Comparison of ENCODE assay signal across 7 mouse cellular contexts in the genomic region with DNA sequence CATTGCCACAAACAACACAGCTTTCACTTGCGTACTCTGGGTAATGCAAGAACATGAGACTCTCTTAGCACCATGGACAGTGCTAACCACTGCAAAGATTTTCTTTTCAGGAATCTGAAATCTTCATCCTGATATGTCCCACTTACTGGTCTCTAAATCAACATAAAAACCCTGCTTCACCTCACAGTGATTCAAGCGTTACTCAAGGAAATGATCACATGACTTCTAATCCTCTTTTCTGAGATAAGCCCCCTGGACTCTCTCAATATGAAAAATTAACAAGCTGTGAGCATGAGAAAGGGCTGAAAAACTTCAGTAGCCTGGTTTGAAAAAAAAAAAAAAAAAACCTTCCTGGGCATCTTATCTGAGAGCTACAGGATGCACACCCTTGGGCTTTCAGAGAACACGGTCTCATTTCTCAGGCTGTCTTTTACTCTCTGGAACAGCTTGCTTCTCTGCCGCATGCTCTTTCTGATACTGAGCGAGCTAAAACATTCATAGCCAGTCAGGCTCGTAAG.
DNase-seq lines count a peak whose midpoint lies in the region; ATAC-seq and TF ChIP-seq lines count a peak whose summit lies in the region.

No protein-coding gene starts in this region.

- 51% methylated on average over 6 of the region's 6 CpGs for WGBS in stomach, embryonic 14.5 days
- 62% methylated on average over 6 of the region's 6 CpGs for WGBS in stomach, postnatal 0 days
- 52% methylated on average over 6 of the region's 6 CpGs for WGBS in liver, postnatal 0 days (ENCODE audit: insufficient replicate concordance)
- WGBS in thymus, adult 2 months: 94% methylated on average over 6 of the region's 6 CpGs

- H3K27ac ChIP-seq in stomach, embryonic 14.5 days (ENCODE audit: low read length): no peak overlapping the region
- no peak overlapping the region for H3K27ac ChIP-seq in stomach, postnatal 0 days (replicated peaks)
- peak overlapping the region; percentile 99 for H3K27ac ChIP-seq in liver, postnatal 0 days (ENCODE audit: low read depth)
- H3K27ac ChIP-seq in thymus, adult 2 months (ENCODE audit: control insufficient read depth, insufficient read depth, low read length): no peak overlapping the region

- H3K4me1 ChIP-seq in stomach, embryonic 14.5 days (ENCODE audit: control insufficient read depth, insufficient read depth, low read length): no peaks in the 10 kb centered on the region
- H3K4me1 ChIP-seq in stomach, postnatal 0 days (replicated peaks; ENCODE audit: control insufficient read depth, insufficient read depth): no peaks in the 10 kb centered on the region
- peaks cover 42% of the 10 kb centered on the region for H3K4me1 ChIP-seq in liver, postnatal 0 days (ENCODE audit: insufficient read depth)
- H3K4me1 ChIP-seq in thymus, adult 2 months (replicated peaks; ENCODE audit: control insufficient read depth, insufficient read depth, low read length): no peaks in the 10 kb centered on the region

- no peak overlapping the region for H3K4me3 ChIP-seq in stomach, embryonic 14.5 days (ENCODE audit: low read depth, low read length)
- H3K4me3 ChIP-seq in stomach, postnatal 0 days (ENCODE audit: low read depth, low read length): no peak overlapping the region
- no peak overlapping the region for H3K4me3 ChIP-seq in liver, postnatal 0 days (ENCODE audit: low read depth, low read length)
- no peak overlapping the region for H3K4me3 ChIP-seq in thymus, adult 2 months (ENCODE audit: control insufficient read depth, insufficient read depth, low read length)

- TF ChIP-seq POLR2A in thymus, adult 2 months (IDR thresholded peaks at IDR 0.05; ENCODE audit: control insufficient read depth, extremely low read depth, insufficient read depth, low read length, poor library complexity): no peak

- H3K9me3 ChIP-seq in stomach, embryonic 14.5 days (ENCODE audit: control insufficient read depth, low read depth, low read length): no peaks in the 10 kb centered on the region
- H3K9me3 ChIP-seq in stomach, postnatal 0 days (ENCODE audit: control insufficient read depth, low read length): no peaks in the 10 kb centered on the region
- no peaks in the 10 kb centered on the region for H3K9me3 ChIP-seq in liver, postnatal 0 days (ENCODE audit: low read length)

- DNase-seq in stomach, postnatal 0 days (ENCODE audit: low spot score): no peak
- peak; percentile 61 for DNase-seq in embryo, embryonic 11 days
- peak; percentile 51 for DNase-seq in liver, postnatal 0 days
- DNase-seq in thymus, adult 2 months: no peak
- no peak for DNase-seq in layer of hippocampus, postnatal 25 days (ENCODE audit: extremely low spot score in 1 of 2, low spot score in 1 of 2)
- DNase-seq in gastrocnemius, postnatal 10 days: no peak

- TF ChIP-seq CTCF in stomach, postnatal 0 days (IDR thresholded peaks at IDR 0.05; ENCODE audit: low read depth): no peak
- no peak for TF ChIP-seq CTCF in liver, postnatal 0 days (IDR thresholded peaks at IDR 0.05; ENCODE audit: low read depth)
- no peak for TF ChIP-seq CTCF in thymus, adult 2 months (IDR thresholded peaks at IDR 0.05; ENCODE audit: borderline replicate concordance, control insufficient read depth, extremely low read depth, insufficient read depth, low read length, poor library complexity)

- no peak overlapping the region for H3K4me2 ChIP-seq in stomach, embryonic 14.5 days (replicated peaks; ENCODE audit: low read depth, low read length)
- H3K4me2 ChIP-seq in stomach, postnatal 0 days (replicated peaks; ENCODE audit: low read depth): no peak overlapping the region
- H3K4me2 ChIP-seq in liver, postnatal 0 days (ENCODE audit: low read depth, low read length): no peak overlapping the region

- H3K9ac ChIP-seq in stomach, embryonic 14.5 days (replicated peaks; ENCODE audit: low read depth, low read length): no peak overlapping the region
- H3K9ac ChIP-seq in stomach, postnatal 0 days (ENCODE audit: low read length): no peak overlapping the region
- no peak overlapping the region for H3K9ac ChIP-seq in liver, postnatal 0 days (replicated peaks)

- no peaks in the 10 kb centered on the region for H3K36me3 ChIP-seq in stomach, embryonic 14.5 days (ENCODE audit: control insufficient read depth, insufficient read depth, low read length)
- H3K36me3 ChIP-seq in stomach, postnatal 0 days (ENCODE audit: control insufficient read depth, insufficient read depth, low read length): no peaks in the 10 kb centered on the region
- H3K36me3 ChIP-seq in liver, postnatal 0 days (replicated peaks; ENCODE audit: insufficient read depth, low read length): 0 out of 2 replicates have a peak, but pooled peaks cover 2% of the 10 kb centered on the region
- no peaks in the 10 kb centered on the region; the same call in 1 of the 2 replicates for H3K36me3 ChIP-seq in thymus, adult 2 months (ENCODE audit: control insufficient read depth, insufficient read depth, low read length)

- no peak for TF ChIP-seq EP300 in stomach, postnatal 0 days (optimal IDR thresholded peaks at IDR 0.05)
- peak; percentile 100 for TF ChIP-seq EP300 in liver, postnatal 0 days (IDR thresholded peaks at IDR 0.05; ENCODE audit: low read depth)

- H3K27me3 ChIP-seq in stomach, embryonic 14.5 days (ENCODE audit: control insufficient read depth, insufficient read depth, low read length): no peaks in the 10 kb centered on the region
- no peaks in the 10 kb centered on the region for H3K27me3 ChIP-seq in stomach, postnatal 0 days (ENCODE audit: control insufficient read depth, insufficient read depth, low read length)
- no peaks in the 10 kb centered on the region for H3K27me3 ChIP-seq in liver, postnatal 0 days (ENCODE audit: insufficient read depth, low read length)
- no peaks in the 10 kb centered on the region for H3K27me3 ChIP-seq in thymus, adult 2 months (ENCODE audit: control insufficient read depth, insufficient read depth, low read length)

- peak; percentile 67; the same call in 1 of the 2 replicates for ATAC-seq in stomach, embryonic 14.5 days (ENCODE audit: insufficient number of reproducible peaks, insufficient read depth, low FRiP score, low read depth)
- no peak for ATAC-seq in stomach, postnatal 0 days (ENCODE audit: low FRiP score, low TSS enrichment)
- ATAC-seq in liver, postnatal 0 days: peak; percentile 85

Comparison
In these comparisons a context has a peak if more than half of its experiments do, and no peak if none do; other contexts are left out.
1. DNase-seq: peak in embryo, embryonic 11 days (single experiment) and liver, postnatal 0 days (single experiment); none in stomach, postnatal 0 days (single experiment), thymus, adult 2 months (single experiment), layer of hippocampus, postnatal 25 days (0 of 2) and gastrocnemius, postnatal 10 days (single experiment).